Mouse (Mus musculus): ENCODE measurements around the gene Tnni2. TPM values are rescaled to one million over a fixed set of nuclear protein-coding genes. Genes with fewer than 3 reads are reported as not detected.

Gene Tnni2
- 6.2 and 8.1 TPM in 2 replicates for polyA plus RNA-seq (2012; rRNA removed)

DNA sequence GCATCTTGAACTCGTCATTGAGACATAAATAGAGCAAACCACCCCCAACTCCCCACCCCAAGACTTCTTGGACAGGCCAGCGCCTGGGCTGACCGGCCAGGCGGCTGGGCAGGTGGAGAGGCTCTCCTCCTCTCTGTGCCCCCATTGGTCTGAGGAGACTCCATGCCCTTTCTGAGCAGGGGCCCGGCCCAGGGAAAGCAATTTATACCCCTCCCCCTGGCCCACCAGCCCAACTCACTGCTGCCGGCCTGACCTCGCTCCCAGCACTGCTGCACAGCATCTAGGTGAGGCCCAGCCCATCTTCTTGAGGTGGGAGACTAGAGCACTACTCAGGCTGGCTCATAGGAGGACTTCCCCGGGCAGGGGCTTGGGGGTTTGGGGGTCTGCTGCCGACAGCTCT, at the start of gene Tnni2:
Gene Tnni2, plus strand, starts transcription at position 224 of the 400 bp plus-strand sequence.

DNA sequence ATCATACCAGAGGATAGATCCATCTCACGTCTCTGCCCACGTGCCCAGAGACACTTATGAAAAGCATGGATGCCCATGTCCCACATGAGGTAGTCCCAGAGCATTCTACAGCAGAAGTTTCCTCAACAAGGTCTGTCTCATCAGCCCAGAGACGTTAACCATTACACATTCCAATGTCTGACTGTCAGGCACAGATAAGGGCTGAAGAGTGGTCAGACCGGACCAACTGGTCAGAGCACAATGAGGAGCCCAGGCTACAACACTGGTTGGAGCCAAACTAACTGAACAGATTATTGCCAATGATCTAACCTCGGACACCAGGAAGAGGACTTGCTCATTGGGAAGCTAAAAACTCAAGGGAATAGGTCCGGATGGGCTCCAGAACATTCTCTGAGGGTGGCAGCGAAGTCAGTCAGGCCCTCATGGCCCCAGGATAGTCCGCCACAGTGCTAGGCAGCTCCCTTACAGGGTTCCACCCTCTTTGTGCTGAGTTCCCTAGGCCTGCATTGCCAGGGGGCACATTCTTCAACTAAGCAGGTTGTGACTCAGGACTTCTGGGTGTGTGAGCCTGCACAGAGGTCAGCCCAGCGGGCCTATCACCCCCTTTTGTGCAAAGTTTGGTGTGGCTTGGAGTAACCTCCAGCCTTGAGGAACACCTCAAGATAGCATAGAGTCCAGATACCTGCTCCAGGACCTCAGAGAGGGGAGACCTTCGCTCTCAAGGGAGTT, 7.3 kb upstream of the Tnni2 start, which contains the start of gene Syt8:
Gene Syt8, plus strand, starts transcription at position 714 of the 729 bp plus-strand sequence.

DNA sequence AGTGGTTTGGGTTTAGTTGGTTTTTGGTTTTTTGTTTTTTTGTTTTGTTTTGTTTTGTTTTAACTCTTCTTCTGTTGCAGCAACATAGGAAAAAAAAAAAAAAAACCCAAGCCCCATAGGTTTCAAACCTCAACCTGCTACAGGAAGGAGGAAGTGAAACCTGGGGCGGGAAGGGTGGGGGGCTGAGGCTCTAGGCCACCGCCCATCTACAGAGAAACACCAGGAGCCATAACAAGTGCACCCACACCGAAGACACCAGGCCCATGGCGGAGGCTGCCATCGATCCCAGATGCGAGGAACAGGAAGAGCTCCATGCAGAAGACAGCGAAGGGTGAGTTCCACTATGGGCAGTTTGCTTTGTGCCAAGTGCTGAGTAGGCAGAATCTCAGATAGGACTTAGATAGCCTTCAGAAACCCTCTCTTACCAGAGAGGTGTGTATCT, 19.0 kb downstream of the Tnni2 start, which contains the start of gene Lsp1:
Gene Lsp1, plus strand, starts transcription at position 174 of the 442 bp plus-strand sequence.

Other genes starting within 250 kb of the Tnni2 start
- not detected in 2 replicates for gene Krtap5-3, start 240.4 kb upstream of the Tnni2 start, polyA plus RNA-seq (2012; rRNA removed)
- gene Gm7579, start 229.9 kb upstream of the Tnni2 start, polyA plus RNA-seq (2012; rRNA removed): not detected in 2 replicates
- not detected in 2 replicates for gene Krtap5-5, start 211.8 kb upstream of the Tnni2 start, polyA plus RNA-seq (2012; rRNA removed)
- not detected in 2 replicates for gene Gm40460, start 200.7 kb upstream of the Tnni2 start, polyA plus RNA-seq (2012; rRNA removed)
- not detected in 2 replicates for gene Gm2431, start 183.5 kb upstream of the Tnni2 start, polyA plus RNA-seq (2012; rRNA removed)
- not detected in 2 replicates for gene Gm4559, start 167.4 kb upstream of the Tnni2 start, polyA plus RNA-seq (2012; rRNA removed)
- gene Krtap5-1, start 144.7 kb upstream of the Tnni2 start, polyA plus RNA-seq (2012; rRNA removed): not detected in 2 replicates
- not detected in 2 replicates for gene Krtap5-4, start 138.3 kb upstream of the Tnni2 start, polyA plus RNA-seq (2012; rRNA removed)
- 5.0 and 5.6 TPM in 2 replicates for gene Ifitm10, start 68.1 kb upstream of the Tnni2 start, polyA plus RNA-seq (2012; rRNA removed)
- 0.52 and 2.4 TPM in 2 replicates for gene Gm49369, start 59.1 kb upstream of the Tnni2 start, polyA plus RNA-seq (2012; rRNA removed)
- gene Ctsd, start 53.8 kb upstream of the Tnni2 start, polyA plus RNA-seq (2012; rRNA removed): 813 and 888 TPM in 2 replicates
- gene Syt8, start 7.0 kb upstream of the Tnni2 start, polyA plus RNA-seq (2012; rRNA removed): 2.1 and 7.7 TPM in 2 replicates
- gene Lsp1, start 19.0 kb downstream of the Tnni2 start, polyA plus RNA-seq (2012; rRNA removed): 134 and 175 TPM in 2 replicates
- 1.6 and 4.3 TPM in 2 replicates for gene Tnnt3, start 57.0 kb downstream of the Tnni2 start, polyA plus RNA-seq (2012; rRNA removed)
- 19.4 and 24.4 TPM in 2 replicates for gene Mrpl23, start 90.9 kb downstream of the Tnni2 start, polyA plus RNA-seq (2012; rRNA removed)
- gene Igf2, start 225.0 kb downstream of the Tnni2 start, polyA plus RNA-seq (2012; rRNA removed): 43.7 and 48.8 TPM in 2 replicates
- gene Gm49394, start 228.1 kb downstream of the Tnni2 start, polyA plus RNA-seq (2012; rRNA removed): not detected in 2 replicates

All from ovary, adult 2 months (tissue).